Mouse (Mus musculus) limb, embryonic 14.5 days (tissue): ENCODE measurements around the gene Nsmf. TPM values are rescaled to one million over a fixed set of nuclear protein-coding genes. Genes with fewer than 3 reads are reported as not detected.

ENCODE experiments used
- ATAC-seq: fragments of 200-750 bp; cut with Nextera tagmentation; 2 replicates; pipeline ENCODE4 v1.8.0; 2017; ENCODE audit warnings: low read depth, moderate number of reproducible peaks, moderate TSS enrichment; ENCODE audit not compliant: low FRiP score
- DNase-seq: peaks from one replicate; pipeline ENCODE4 v3.0.0-alpha.2; 2015; ENCODE audit warnings: low spot score
- H3K27ac ChIP-seq: fragments of 300-500 bp; sonication (generic); replicated peaks from 2 replicates; pipeline ENCODE4 v1.5.1; 2014; ENCODE audit warnings: low read depth, mild to moderate bottlenecking, low read length, moderate library complexity, mixed read lengths
- H3K27me3 ChIP-seq: fragments of 300-500 bp; sonication (generic); 2 replicates; pipeline ENCODE4 v1.6.1; 2014; ENCODE audit warnings: low read length, mixed read lengths; ENCODE audit not compliant: control insufficient read depth, insufficient read depth
- H3K36me3 ChIP-seq: fragments of 300-500 bp; sonication (generic); 2 replicates; pipeline ENCODE4 v1.6.1; 2014; ENCODE audit warnings: mild to moderate bottlenecking, low read length, moderate library complexity, mixed read lengths; ENCODE audit not compliant: control insufficient read depth, insufficient read depth
- H3K4me1 ChIP-seq: fragments of 300-500 bp; sonication (generic); 2 replicates; pipeline ENCODE4 v1.6.1; 2014; ENCODE audit warnings: antibody characterized with exemption, low read length, mixed read lengths; ENCODE audit not compliant: control insufficient read depth, insufficient read depth
- H3K4me2 ChIP-seq: fragments of 300-500 bp; sonication (generic); replicated peaks from 2 replicates; pipeline ENCODE4 v1.6.1; 2014; ENCODE audit warnings: low read depth, mild to moderate bottlenecking, low read length, moderate library complexity; ENCODE audit not compliant: severe bottlenecking
- H3K4me3 ChIP-seq: fragments of 300-500 bp; sonication (generic); replicated peaks from 2 replicates; pipeline ENCODE4 v1.5.1; 2014; ENCODE audit warnings: low read length
- H3K9ac ChIP-seq: fragments of 300-500 bp; sonication (generic); 2 replicates; pipeline ENCODE4 v1.6.1; 2014; ENCODE audit warnings: mild to moderate bottlenecking, low read depth, low read length, moderate library complexity; ENCODE audit not compliant: severe bottlenecking
- H3K9me3 ChIP-seq: fragments of 300-500 bp; sonication (generic); 2 replicates; pipeline ENCODE4 v1.6.1; 2016; ENCODE audit warnings: low read length; ENCODE audit not compliant: control insufficient read depth
- POLR2A ChIP-seq: fragments of 200-500 bp; IDR thresholded peaks from 2 replicates; pipeline ENCODE4 v1.8.0; 2012; ENCODE audit warnings: inconsistent platforms, mild to moderate bottlenecking, moderate library complexity, borderline replicate concordance; ENCODE audit not compliant: insufficient read depth, insufficient read length; ENCODE audit errors: extremely low read depth
- WGBS: fragments of 180-500 bp; shearing (Covaris S2); extraction: QIAGEN DNeasy Blood & Tissue Kit; methylation state at CpG from one replicate; pipeline ENCODE4 v1.1.7; 2014; 5-methylcytosine and 5-hydroxymethylcytosine counted together
- polyA plus RNA-seq, 2 experiments: library from polyadenylated mRNA; depleted of rRNA in 1 of 2; stranded (reverse) in 1 of 2; unstranded in 1 of 2; fragments of >200 nt; fragmentation: Nextera tagmentation in 1 of 2; extraction: Ambion mirVana in 1 of 2; gene quantifications; 2 replicates each; pipeline versions ENCODE4 v1.2.1 to v1.2.3; 2012 to 2014

The Nsmf gene
- polyA plus RNA-seq, 2 experiments = 48.6 to 143 TPM

GRCm38 (mm10) chr2:25034994-25035393 lies 19.2 kb upstream of the Nsmf start:
- no peaks in the 10 kb centered on the region for H3K4me1 ChIP-seq
- H3K4me2 ChIP-seq = no peak overlapping the region
- no peak overlapping the region for H3K9ac ChIP-seq
- H3K9me3 ChIP-seq = no peaks in the 10 kb centered on the region
- no peak for DNase-seq
- H3K27me3 ChIP-seq = no peaks in the 10 kb centered on the region
- no peak overlapping the region for H3K27ac ChIP-seq
- WGBS = 82% methylated on average over 4 of the region's 4 CpGs
- no peak for TF ChIP-seq POLR2A
- H3K4me3 ChIP-seq = no peak overlapping the region
- no peak for ATAC-seq
- H3K36me3 ChIP-seq = no peaks in the 10 kb centered on the region

GRCm38 (mm10) chr2:25040089-25040488 lies 14.1 kb upstream of the Nsmf start:
- no peak overlapping the region for H3K4me2 ChIP-seq
- H3K9me3 ChIP-seq = no peaks in the 10 kb centered on the region
- ATAC-seq (no peak), DNase-seq (no peak)
- H3K27me3 ChIP-seq = no peaks in the 10 kb centered on the region
- 81% methylated on average over 5 of the region's 5 CpGs for WGBS
- H3K4me3 ChIP-seq = no peak overlapping the region
- TF ChIP-seq POLR2A = no peak
- H3K36me3 ChIP-seq = no peaks in the 10 kb centered on the region
- H3K4me1 ChIP-seq = no peaks in the 10 kb centered on the region
- H3K27ac ChIP-seq = no peak overlapping the region
- no peak overlapping the region for H3K9ac ChIP-seq

- ATAC-seq (no peak), DNase-seq (no peak)
- Histone ChIP-seq H3K4me3 (no peak overlapping the region), H3K9me3 (no peaks in the 10 kb centered on the region), H3K27me3 (no peaks in the 10 kb centered on the region), H3K27ac (no peak overlapping the region), H3K9ac (no peak overlapping the region), H3K36me3 (no peaks in the 10 kb centered on the region; the same call in 1 of the 2 replicates), H3K4me2 (no peak overlapping the region), H3K4me1 (peaks cover 9% of the 10 kb centered on the region)
- WGBS = 80% methylated on average over 7 of the region's 7 CpGs
- TF ChIP-seq POLR2A = no peak
Observed at GRCm38 (mm10) chr2:25050921-25051320, 3.2 kb upstream of the Nsmf start.

- ATAC-seq = no peak
- no peaks in the 10 kb centered on the region; the same call in 1 of the 2 replicates for H3K36me3 ChIP-seq
- H3K9ac ChIP-seq = no peak overlapping the region
- peaks cover 9% of the 10 kb centered on the region for H3K4me1 ChIP-seq
- 84% methylated on average over 8 of the region's 8 CpGs for WGBS
- H3K4me3 ChIP-seq = no peak overlapping the region
- H3K27me3 ChIP-seq = no peaks in the 10 kb centered on the region
- no peaks in the 10 kb centered on the region for H3K9me3 ChIP-seq
- no peak for TF ChIP-seq POLR2A
- no peak overlapping the region for H3K27ac ChIP-seq
- DNase-seq = no peak
- H3K4me2 ChIP-seq = no peak overlapping the region
Observed at GRCm38 (mm10) chr2:25051450-25051849, 2.7 kb upstream of the Nsmf start.

- Histone ChIP-seq H3K4me3 (no peak overlapping the region), H3K27me3 (no peaks in the 10 kb centered on the region), H3K36me3 (peaks cover 12% of the 10 kb centered on the region; the same call in 1 of the 2 replicates), H3K4me2 (no peak overlapping the region), H3K27ac (no peak overlapping the region), H3K9ac (no peak overlapping the region), H3K4me1 (peaks cover 9% of the 10 kb centered on the region), H3K9me3 (no peaks in the 10 kb centered on the region)
- DNase-seq (no peak), ATAC-seq (no peak)
- no peak for TF ChIP-seq POLR2A
- WGBS = 91% methylated on average over 6 of the region's 6 CpGs
Observed at GRCm38 (mm10) chr2:25053101-25053500, 1.1 kb upstream of the Nsmf start.

GRCm38 (mm10) chr2:25055068-25055405 lies 882 bp downstream of the Nsmf start:
- H3K27me3 ChIP-seq = no peaks in the 10 kb centered on the region
- no peaks in the 10 kb centered on the region for H3K9me3 ChIP-seq
- H3K4me3 ChIP-seq = peak overlapping the region; percentile 77
- WGBS = 70% methylated on average over 2 of the region's 2 CpGs
- peak overlapping the region; percentile 79 for H3K9ac ChIP-seq
- no peak for ATAC-seq
- peaks cover 29% of the 10 kb centered on the region for H3K36me3 ChIP-seq
- no peak for DNase-seq
- no peak for TF ChIP-seq POLR2A
- H3K4me2 ChIP-seq = peak overlapping the region; percentile 77
- H3K4me1 ChIP-seq = peaks cover 9% of the 10 kb centered on the region
- no peak overlapping the region for H3K27ac ChIP-seq
